Mouse (Mus musculus) CH12.LX (cell line): ENCODE measurements at regions not wholly inside any gene's neighbourhood (a gene's known extent, or its start where the extent isn't known, plus 50 kb on each side); places are given as distances from the start of the nearest gene placed in this dataset.

Experiments
- CHD2 ChIP-seq: IDR thresholded peaks from 2 replicates; pipeline ENCODE4 v1.6.1; 2011; ENCODE audit warnings: low read length, improper control_type of control experiment
- CTCF ChIP-seq, 2 experiments: IDR thresholded peaks in 1 of 2; conservative IDR thresholded peaks in 1 of 2; 2 replicates each; pipeline ENCODE4 v1.5.1; 2011 to 2012; ENCODE audit warnings: low read depth in 2 of 2, low read length in 2 of 2, improper control_type of control experiment in 1 of 2, inconsistent platforms in 1 of 2, mild to moderate bottlenecking in 1 of 2, moderate library complexity in 1 of 2
- JUN ChIP-seq: IDR thresholded peaks from 2 replicates; pipeline ENCODE4 v1.6.1; 2011; ENCODE audit warnings: low read depth, mild to moderate bottlenecking, low read length, improper control_type of control experiment, moderate library complexity; ENCODE audit not compliant: insufficient read depth
- POLR2A ChIP-seq: IDR thresholded peaks from 2 replicates; pipeline ENCODE4 v1.6.1; 2011; ENCODE audit warnings: low read depth, mild to moderate bottlenecking, improper control_type of control experiment, low read length

- TF ChIP-seq CTCF (conservative IDR thresholded peaks at IDR 0.05 in 1 of 2, IDR thresholded peaks at IDR 0.05 in 1 of 2; ENCODE audit: low read depth in 2 of 2, low read length in 2 of 2) (no peak), POLR2A (no peak), CHD2 (no peak), JUN (no peak)
Measured at GRCm38 (mm10) chr6:99953980-99954776, 228.0 kb upstream of the Prok2 start.
